In the genomic region with DNA sequence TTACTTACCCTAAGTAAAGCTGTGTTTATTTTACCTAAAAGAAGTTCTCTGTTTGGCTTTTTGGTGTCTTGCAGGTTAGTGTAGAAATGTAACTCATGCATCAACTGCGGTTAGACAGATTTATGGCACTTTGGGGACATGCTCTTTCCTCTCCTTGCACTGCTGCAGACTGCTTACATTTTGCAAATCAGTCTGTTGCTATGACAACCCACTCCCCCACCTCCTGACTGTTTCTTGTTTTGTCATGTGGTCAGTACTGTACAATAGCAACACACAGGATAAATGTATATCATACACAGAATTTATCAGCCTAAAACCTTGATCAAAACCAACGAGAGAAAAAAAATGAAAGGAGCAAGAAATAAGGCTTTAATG, we compare ENCODE assay signal across 9 mouse cellular contexts.
A peak's percentile ranks its signal among the peaks of the same experiment; 100 is the strongest.
DNase-seq lines count a peak whose midpoint lies in the region; ATAC-seq and TF ChIP-seq lines count a peak whose summit lies in the region.
"Had no signal": no experiment of that assay in that cellular context is flagged by ENCODE, and none has a peak within 500 bp of the region (broad histone marks: within the 10 kb centered on the region; RNA-seq: fewer than 3 reads in every experiment).

No protein-coding gene starts in this region.

- DNase-seq in urinary bladder, postnatal 14 days (ENCODE audit: low spot score) = peak; percentile 16
- no peak for DNase-seq in urinary bladder, postnatal 25 days (ENCODE audit: low spot score)
- DNase-seq in hindbrain, embryonic 10.5 days (ENCODE audit: low spot score) = no peak
- DNase-seq in limb, embryonic 14.5 days (ENCODE audit: low spot score) = peak; percentile 81
- DNase-seq in ovary, adult 18-20 months (ENCODE audit: low spot score) = no peak
- DNase-seq in gastrocnemius, postnatal 4 days (ENCODE audit: low spot score in 2 of 2) = no peak
- DNase-seq in lung, postnatal 0 days (ENCODE audit: low spot score) = no peak
- DNase-seq: cerebellum, postnatal 14 days had no signal

- no peak overlapping the region for H3K4me3 ChIP-seq in hindbrain, embryonic 10.5 days
- H3K4me3 ChIP-seq in limb, embryonic 14.5 days (replicated peaks; ENCODE audit: low read length) = no peak overlapping the region
- H3K4me3 ChIP-seq in stomach, embryonic 16.5 days (replicated peaks; ENCODE audit: low read length) = no peak overlapping the region
- no peak overlapping the region for H3K4me3 ChIP-seq in lung, postnatal 0 days (ENCODE audit: low read depth, low read length)

- no peak overlapping the region for H3K9ac ChIP-seq in limb, embryonic 14.5 days (ENCODE audit: low read depth, low read length, severe bottlenecking)
- H3K9ac ChIP-seq in stomach, embryonic 16.5 days (ENCODE audit: low read length) = no peak overlapping the region
- H3K9ac ChIP-seq in lung, postnatal 0 days (replicated peaks; ENCODE audit: low read depth) = no peak overlapping the region

- H3K36me3 ChIP-seq in hindbrain, embryonic 10.5 days = peaks cover 17% of the 10 kb centered on the region
- H3K36me3 ChIP-seq in limb, embryonic 14.5 days (ENCODE audit: control insufficient read depth, insufficient read depth, low read length) = no peaks in the 10 kb centered on the region
- H3K36me3 ChIP-seq in stomach, embryonic 16.5 days (ENCODE audit: control insufficient read depth, insufficient read depth, low read length) = 0 out of 2 replicates have a peak, but pooled peaks cover 4% of the 10 kb centered on the region
- H3K36me3 ChIP-seq in lung, postnatal 0 days (ENCODE audit: insufficient read depth, low read length) = no peaks in the 10 kb centered on the region

- H3K4me1 ChIP-seq in hindbrain, embryonic 10.5 days (replicated peaks) = peaks cover 93% of the 10 kb centered on the region
- peaks cover 3% of the 10 kb centered on the region; the same call in 1 of the 2 replicates for H3K4me1 ChIP-seq in limb, embryonic 14.5 days (ENCODE audit: control insufficient read depth, insufficient read depth, low read length)
- peaks cover 33% of the 10 kb centered on the region for H3K4me1 ChIP-seq in stomach, embryonic 16.5 days (ENCODE audit: control insufficient read depth, insufficient read depth, low read length)
- no peaks in the 10 kb centered on the region for H3K4me1 ChIP-seq in lung, postnatal 0 days (ENCODE audit: insufficient read depth, low read depth, low read length)

- no peak for TF ChIP-seq EP300 in lung, postnatal 0 days (IDR thresholded peaks at IDR 0.05)

- no peaks in the 10 kb centered on the region for H3K9me3 ChIP-seq in hindbrain, embryonic 10.5 days
- H3K9me3 ChIP-seq in limb, embryonic 14.5 days (ENCODE audit: control insufficient read depth, low read length) = no peaks in the 10 kb centered on the region
- H3K9me3 ChIP-seq in stomach, embryonic 16.5 days (replicated peaks; ENCODE audit: control insufficient read depth, low read length) = no peaks in the 10 kb centered on the region
- H3K9me3 ChIP-seq in lung, postnatal 0 days (ENCODE audit: low read length) = no peaks in the 10 kb centered on the region

- peak overlapping the region; percentile 78 for H3K27ac ChIP-seq in hindbrain, embryonic 10.5 days
- H3K27ac ChIP-seq in limb, embryonic 14.5 days (replicated peaks; ENCODE audit: low read depth, low read length) = no peak overlapping the region
- H3K27ac ChIP-seq in stomach, embryonic 16.5 days (ENCODE audit: low read length) = peak overlapping the region; percentile 70; the same call in 1 of the 2 replicates
- no peak overlapping the region for H3K27ac ChIP-seq in lung, postnatal 0 days (ENCODE audit: low read length)

- no peak for TF ChIP-seq POLR2A in limb, embryonic 14.5 days (IDR thresholded peaks at IDR 0.05; ENCODE audit: borderline replicate concordance, extremely low read depth, insufficient read depth, insufficient read length)

- no peaks in the 10 kb centered on the region for H3K27me3 ChIP-seq in hindbrain, embryonic 10.5 days (ENCODE audit: insufficient read depth, poor library complexity, severe bottlenecking)
- peaks cover 55% of the 10 kb centered on the region for H3K27me3 ChIP-seq in limb, embryonic 14.5 days (ENCODE audit: control insufficient read depth, insufficient read depth, low read length)
- H3K27me3 ChIP-seq in stomach, embryonic 16.5 days (ENCODE audit: control insufficient read depth, insufficient read depth, low read length) = no peaks in the 10 kb centered on the region
- no peaks in the 10 kb centered on the region for H3K27me3 ChIP-seq in lung, postnatal 0 days (replicated peaks; ENCODE audit: insufficient read depth, low read length)

- H3K4me2 ChIP-seq in limb, embryonic 14.5 days (replicated peaks; ENCODE audit: low read depth, low read length, severe bottlenecking) = no peak overlapping the region
- no peak overlapping the region for H3K4me2 ChIP-seq in stomach, embryonic 16.5 days (ENCODE audit: low read depth, low read length)
- H3K4me2 ChIP-seq in lung, postnatal 0 days (replicated peaks; ENCODE audit: low read depth, low read length) = no peak overlapping the region

- peak; percentile 63; the same call in 1 of the 2 replicates for ATAC-seq in limb, embryonic 14.5 days (ENCODE audit: low FRiP score, low read depth)
- ATAC-seq in stomach, embryonic 16.5 days (ENCODE audit: insufficient read depth, low FRiP score) = 0 out of 2 replicates have a peak, but pooled peaks have one; percentile 61
- no peak for ATAC-seq in lung, postnatal 0 days

- WGBS in hindbrain, embryonic 10.5 days = 36% methylated on average over 2 of the region's 2 CpGs
- 22% methylated on average over 2 of the region's 2 CpGs for WGBS in limb, embryonic 14.5 days
- WGBS in stomach, embryonic 16.5 days = 12% methylated on average over 2 of the region's 2 CpGs
- WGBS in lung, postnatal 0 days = 22% methylated on average over 2 of the region's 2 CpGs

- no peak for TF ChIP-seq CTCF in lung, postnatal 0 days (IDR thresholded peaks at IDR 0.05)

Comparison
In these comparisons a context has a peak if more than half of its experiments do, and no peak if none do; other contexts are left out.
1. DNase-seq: peak in urinary bladder, postnatal 14 days (single experiment) and limb, embryonic 14.5 days (single experiment); none in urinary bladder, postnatal 25 days (single experiment), hindbrain, embryonic 10.5 days (single experiment), ovary, adult 18-20 months (single experiment), gastrocnemius, postnatal 4 days (0 of 2) and lung, postnatal 0 days (single experiment).
2. H3K27ac ChIP-seq: peak in hindbrain, embryonic 10.5 days (single experiment) and stomach, embryonic 16.5 days (single experiment); none in limb, embryonic 14.5 days (single experiment) and lung, postnatal 0 days (single experiment).